Mouse (Mus musculus) right cerebral cortex, adult 18-20 months (tissue): ENCODE measurements at regions not wholly inside any gene's neighbourhood (a gene's known extent, or its start where the extent isn't known, plus 50 kb on each side); places are given as distances from the start of the nearest gene placed in this dataset.

Experiments used
- DNase-seq: peaks from one replicate; pipeline ENCODE4 v3.0.0; 2022; ENCODE audit warnings: mixed read lengths

DNA sequence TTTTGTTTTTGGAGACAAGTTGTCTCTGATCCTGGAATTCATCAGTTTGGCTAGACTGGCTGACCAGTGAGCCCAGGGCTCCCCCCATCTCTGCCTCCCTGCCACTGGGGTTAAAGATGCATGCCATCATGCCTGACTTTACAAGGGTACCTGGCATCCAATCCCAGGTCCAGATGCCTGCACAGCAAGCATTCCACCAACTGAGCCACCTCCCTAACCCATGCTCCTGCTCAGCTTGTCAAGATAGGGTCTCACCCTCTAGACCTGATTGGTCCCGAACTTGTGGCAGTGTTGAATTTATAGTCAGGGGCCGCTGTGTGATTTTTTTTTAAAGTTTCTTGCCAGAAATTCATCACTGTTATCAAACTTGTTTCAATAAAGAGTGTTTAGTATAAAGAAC is 111.4 kb upstream of the Mkln1 start:
- no peak for DNase-seq

DNA sequence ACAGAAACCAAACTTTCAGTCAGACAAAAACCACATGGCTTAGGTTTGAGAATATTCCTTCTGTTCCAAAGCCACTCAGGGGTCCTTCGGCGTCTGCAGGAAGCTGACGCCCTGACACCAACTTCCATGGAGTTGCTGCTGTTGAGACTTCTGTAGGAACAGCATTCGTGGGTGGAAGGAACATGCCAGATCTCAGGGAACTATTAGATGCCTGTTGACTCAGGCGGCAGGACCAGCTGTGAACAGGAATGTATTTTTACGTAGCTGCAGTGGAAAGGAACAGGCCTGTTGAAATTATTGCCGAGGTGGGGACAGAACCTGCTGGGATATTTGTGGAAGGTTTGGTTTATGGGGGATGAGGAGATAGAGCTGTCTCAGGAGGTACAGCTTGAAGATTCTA is 110.8 kb upstream of the Mkln1 start:
- peak; percentile 80 for DNase-seq

DNA sequence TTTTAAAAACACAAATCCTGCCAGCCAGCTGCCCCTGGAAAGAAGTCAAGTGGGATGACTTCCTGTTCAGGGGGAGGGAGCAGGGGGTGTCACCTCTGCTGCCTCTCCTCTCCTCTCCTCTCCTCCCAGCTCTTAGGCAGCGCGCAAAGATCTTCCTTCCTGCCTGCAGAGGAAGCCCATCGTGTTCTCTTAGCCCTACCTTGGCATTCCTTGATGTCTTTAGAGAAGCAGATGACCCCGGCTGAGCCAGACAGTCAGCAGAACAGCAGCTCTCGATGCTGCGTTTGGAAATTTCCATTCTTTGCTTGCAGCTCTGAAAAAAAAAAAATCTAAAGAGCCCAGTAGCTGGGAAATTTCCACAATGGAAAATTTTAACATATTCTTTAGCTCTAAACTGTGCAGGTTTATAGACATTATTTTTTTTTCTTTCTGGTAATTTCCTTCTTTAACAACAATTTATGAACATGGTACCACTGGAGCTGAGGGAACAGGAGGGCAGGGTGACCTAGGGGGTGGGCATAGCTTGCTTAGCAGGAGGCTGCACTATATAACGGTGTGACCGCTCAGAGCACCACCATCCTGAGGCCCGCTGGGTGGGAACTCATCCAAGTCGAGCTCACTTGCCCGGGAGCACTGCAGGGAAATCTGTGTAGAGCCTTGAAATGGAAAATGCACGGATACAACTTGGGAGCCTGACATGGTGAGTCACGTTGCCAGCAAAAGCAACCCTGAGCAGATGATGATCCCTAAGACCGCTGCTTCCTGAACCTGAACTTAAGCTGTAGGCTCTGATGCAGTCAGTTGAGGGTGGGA is 109.9 kb upstream of the Mkln1 start:
- DNase-seq = peak; percentile 80

DNA sequence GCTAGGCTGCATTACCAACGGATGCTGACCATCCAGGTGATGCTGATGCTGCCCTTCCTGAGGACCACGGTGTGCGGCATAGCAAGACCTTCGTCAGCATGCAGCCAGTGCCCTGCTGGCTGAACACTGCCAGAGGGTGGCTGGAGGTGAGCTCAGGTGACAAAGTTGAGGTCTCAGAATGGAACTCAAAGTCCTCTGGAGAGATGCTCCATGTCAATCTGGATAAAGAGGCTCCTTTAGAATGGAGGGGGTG is 109.4 kb upstream of the Mkln1 start:
- DNase-seq = no peak

DNA sequence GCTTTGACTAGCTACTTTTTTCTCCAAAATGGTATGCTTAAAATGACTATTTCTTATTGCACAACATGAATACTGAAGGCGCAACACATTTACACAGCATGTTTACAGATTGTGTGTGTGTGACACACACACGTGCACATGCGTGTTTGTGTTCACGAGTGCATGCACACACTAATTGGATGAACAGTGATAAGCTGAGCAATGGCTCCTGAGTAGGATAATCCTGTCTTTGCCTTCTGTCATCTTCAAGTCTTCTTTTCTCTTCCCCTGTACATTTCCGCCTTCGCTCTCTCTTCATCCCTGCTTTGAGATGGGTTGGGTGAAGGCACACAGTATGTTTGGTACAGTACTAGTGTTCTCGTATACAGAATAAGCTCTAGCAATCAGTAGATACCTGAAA is 106.5 kb upstream of the Mkln1 start:
- no peak for DNase-seq

DNA sequence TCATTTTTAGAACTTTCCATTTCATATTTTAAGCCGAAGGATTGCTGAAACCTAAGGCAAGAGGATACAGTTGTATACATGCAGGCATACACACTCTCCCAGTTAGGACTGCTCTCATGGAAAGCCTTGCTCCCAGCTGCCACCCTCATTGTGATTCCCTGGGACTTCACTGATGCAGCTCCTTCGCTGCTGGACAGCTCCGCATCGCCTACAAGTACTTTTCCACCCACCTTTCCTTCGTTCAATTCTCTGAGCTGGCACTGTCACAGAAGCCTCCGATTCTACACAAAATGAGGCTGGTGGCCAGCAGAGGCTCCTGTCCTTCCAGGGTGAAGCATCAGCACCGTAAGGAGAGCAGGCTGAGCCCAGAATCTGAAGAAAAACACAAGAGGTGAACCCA is 105.5 kb upstream of the Mkln1 start:
- peak; percentile 67 for DNase-seq

DNA sequence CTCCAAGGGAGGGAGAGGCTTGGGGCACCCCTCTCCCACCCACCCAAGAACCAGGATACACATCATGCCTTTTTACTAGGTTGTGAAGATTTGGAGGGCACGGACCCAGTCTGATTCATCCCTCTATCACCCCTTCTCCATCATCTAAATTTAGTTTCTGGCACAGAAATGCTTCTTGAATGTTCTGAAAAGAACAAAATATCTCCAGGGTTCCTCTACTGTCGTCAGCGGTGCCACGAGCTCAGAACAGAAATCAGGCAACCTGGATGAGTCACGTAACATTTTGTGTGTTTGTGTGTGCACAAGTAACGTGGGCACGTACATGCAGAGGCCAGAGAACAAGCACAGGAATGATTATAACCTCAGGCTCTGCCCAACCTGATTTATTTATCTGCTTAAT is 99.1 kb upstream of the Mkln1 start:
- peak; percentile 60 for DNase-seq

DNA sequence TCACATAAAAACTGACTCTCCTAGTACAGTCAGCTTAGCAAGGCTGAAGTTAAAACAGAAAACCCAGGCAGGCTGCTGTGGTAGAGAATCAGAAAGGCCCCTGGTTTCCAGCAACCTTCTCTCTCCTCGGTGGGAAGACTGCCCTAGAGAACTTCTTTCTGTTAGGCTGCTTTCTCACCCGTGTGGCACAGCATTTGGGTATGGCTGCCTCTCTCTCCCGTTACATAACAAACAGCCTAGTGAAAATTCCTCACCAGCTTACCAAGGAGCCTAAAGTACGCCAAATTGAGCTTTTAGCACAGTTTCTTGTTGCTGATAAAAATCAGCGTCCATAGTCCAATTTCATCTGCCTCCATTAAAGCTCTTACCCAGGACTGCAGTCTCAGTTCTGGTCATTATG is 92.8 kb upstream of the Mkln1 start:
- no peak for DNase-seq

DNA sequence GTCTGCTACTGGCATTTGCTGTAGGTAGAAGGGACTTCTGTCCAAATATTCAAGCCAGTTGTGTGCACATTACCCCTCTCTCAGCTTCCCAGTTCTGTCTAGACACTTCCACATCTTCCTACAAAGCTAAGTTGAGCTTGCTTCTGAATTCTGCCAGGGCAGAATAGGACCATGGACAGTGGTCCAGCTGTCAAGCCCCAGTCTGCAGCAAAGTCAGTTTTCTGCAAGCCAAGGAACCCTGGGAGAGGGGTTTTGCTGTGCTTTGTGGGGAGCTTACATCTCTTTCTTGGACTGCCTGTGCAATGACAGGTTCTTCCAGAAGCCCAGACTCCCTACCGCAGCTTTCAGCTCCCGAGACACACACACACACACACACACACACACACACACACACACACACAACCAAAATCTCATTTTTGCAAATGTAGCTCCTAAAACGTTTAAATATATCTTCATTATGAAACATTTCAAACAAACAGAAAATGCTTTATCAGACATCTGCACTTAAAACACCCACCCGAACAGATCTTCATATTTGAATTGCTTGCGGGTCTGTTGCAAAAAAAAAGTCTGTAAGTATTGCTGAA is 91.4 kb upstream of the Mkln1 start:
- DNase-seq = no peak

DNA sequence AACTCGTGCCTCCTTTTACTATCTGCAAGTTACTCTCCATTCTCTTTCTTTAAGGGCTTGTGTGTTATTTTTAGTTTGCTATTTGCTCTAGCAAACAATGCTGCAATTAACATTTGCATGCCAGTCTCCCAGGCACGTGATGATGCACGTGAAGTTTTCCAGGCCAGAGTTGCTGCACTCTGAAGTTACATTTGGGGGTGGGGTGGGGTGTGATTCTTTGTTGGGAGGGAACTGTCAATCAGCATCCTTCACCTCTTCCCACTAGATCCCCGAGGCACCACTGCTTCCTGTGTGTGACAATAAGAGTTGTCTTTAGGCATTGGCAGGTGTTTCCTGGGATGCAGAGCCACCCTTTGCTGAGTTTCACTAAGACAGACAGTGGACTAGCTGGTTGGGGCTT is 90.6 kb upstream of the Mkln1 start:
- no peak for DNase-seq

DNA sequence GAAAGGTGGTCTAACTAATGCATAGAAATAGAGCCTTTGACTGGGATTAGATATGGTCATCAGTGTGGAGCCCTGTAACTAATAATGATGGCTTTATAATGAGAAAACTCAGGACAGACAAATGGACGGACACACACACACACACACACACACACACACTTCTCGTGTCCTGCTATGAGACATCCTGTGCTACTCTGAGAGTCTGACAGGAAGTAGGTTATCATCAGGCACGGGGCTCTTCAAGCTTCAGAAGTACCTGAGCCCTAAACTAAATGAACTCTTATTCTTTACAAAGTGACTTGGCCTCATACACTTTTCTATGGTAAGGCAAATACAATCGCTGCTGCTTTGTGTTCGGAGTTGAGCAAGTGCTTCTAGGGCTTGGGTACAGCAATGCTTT is 87.9 kb upstream of the Mkln1 start:
- no peak for DNase-seq

DNA sequence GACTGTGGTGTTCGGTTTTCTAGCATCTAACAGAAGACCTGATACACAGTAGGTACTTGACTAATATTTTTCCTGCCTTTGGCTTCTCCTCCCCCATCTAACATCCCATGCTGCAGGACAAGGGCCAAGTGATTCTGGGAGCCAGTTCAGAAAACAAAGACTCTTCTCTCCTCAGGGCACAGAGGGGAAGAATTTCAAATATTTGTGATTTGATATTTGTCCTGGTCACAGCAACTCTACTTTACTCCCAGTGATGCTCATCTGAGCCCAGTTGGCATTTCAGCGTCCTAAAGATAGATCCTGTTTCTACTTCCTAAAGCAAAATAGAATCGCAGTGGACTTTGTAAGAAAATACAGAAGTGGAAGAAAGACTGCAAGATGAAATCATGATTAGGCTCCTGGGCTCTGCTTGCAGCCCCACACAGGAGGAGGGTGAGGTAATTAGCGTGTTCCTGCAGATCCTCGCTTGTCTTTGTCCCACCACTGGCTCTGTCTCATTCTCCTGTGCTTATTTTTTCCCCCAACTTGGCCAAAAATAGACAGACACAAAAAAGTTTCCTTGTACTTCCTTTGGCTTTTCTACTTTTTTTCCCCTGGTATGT is 84.6 kb upstream of the Mkln1 start:
- no peak for DNase-seq

DNA sequence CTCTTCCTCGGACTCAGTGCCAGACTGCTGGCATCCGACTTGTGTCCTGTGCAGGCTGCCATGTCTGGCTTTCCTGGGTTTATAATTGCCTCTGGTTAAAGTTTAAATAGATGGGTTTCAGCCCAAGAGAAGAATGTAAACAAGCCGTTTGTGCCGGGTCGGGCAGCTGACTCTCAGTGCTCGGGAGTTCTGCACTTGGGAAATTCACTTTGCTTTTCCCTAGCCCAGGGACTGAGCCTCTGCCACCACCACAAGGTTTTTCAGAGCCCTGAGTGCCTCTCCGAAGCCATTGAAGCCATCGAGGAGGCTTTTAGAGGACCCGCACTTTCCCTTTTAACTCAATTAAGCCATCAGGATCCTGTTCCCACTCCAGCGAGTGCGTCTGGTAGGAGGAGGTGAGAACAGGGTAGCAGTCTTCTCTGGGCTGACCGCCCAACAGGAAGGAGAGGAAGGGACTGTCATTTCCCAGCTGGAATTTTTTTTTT is 80.8 kb upstream of the Mkln1 start:
- peak; percentile 49 for DNase-seq

DNA sequence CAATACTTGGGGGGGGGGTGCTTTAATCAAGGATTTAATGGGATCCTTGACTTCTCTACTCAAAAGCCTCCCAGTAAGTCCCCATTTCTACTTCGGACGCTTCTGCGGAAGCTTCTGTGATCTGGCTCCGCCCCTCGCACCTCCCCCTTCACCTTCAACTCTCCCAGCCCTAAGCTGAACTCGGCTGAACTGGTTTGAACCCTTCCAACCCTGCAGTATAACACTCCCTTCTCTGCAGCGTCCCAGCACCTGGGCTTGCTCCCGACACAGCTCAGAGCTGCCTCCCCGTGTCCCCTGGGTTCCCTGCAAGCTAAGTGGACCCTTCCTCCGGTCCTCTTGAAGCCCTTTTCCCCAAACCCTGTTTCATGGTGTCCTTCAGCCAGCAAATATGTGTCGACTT is 80.0 kb upstream of the Mkln1 start:
- no peak for DNase-seq

DNA sequence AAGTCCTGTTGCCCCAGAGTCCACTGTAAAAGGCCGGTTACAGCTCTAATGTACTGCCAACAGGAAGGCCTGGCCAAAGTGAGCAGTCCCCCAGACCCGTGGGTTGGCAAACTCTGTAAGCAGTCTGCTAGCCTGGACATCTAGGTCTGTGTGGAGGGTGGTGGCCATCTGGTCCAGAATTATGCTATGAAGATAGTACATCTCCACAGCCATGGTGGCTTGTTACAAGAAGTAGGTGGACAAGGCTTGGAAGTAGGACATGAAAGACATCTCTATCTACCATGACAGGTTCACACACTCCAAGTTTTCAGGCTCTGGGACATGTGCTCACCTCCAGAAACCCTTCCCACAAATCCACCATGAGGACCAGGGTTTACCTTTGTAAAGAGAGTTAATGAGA is 79.1 kb upstream of the Mkln1 start:
- DNase-seq = no peak

DNA sequence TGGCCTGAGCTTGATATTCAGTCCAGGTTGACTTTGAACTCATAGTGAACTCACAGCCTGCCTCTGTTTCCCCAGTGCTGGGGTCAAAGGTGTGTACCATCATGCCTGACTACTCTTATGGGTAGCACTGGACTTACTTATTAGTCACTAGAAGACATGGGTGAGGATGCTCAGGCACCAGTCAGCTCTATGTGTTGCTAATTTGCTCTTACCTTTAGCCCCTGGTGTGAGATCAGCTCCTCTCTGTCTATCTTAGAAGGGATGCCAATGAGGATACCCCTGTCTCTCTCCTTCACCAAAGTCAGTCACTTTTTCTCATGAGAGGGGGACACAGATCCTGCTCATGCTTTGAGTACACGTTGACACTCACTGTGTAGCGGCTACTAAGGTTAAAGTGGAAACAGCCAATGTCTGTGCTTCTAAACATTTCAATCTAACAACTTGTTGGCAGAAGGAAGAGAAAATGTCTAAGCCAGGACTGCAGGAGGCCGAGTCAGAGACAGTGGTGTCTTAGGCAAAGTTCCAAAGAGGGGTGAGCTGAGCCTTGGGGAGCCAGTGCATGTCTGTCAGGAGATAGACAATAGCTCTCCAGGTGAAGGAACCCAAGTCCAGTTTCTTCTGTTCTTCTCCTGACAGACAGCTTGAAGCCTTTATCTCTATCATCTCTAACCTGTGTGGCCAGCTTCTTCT is 78.2 kb upstream of the Mkln1 start:
- no peak for DNase-seq

DNA sequence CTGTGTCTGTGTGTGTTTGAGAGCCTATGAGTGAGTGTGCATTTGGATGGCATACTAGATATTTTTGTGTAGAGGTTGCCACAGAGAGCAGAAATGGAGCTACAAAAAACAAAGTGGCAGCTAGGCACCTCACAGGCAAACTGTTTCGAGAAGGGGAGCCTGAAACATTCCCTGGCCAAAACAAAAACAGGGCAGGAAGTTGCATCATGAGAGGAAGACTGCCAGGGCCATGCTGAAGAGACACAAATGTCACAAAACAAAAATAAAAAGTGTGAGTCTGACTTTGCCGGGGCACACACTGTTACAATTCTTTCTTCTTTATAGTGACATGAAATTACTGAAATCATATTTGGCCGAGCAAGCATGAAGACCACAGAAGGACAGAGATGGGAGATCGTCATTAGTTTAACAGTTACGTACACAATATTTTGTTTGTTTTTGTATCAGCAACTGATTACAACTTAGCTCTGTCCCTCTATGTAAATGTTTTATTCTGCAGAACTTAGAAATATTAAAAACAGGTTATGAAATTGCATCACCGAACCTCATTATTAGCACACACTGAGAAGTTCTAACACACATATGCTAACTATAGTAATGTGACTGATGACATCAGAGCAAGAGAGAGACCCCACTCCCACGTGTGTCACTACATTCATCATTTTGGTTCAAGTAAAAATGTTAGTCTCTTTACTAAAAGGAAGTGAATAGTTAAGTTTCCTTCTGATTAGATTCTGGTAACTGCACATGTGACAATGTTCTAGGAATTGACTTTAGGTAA is 77.3 kb upstream of the Mkln1 start:
- no peak for DNase-seq

DNA sequence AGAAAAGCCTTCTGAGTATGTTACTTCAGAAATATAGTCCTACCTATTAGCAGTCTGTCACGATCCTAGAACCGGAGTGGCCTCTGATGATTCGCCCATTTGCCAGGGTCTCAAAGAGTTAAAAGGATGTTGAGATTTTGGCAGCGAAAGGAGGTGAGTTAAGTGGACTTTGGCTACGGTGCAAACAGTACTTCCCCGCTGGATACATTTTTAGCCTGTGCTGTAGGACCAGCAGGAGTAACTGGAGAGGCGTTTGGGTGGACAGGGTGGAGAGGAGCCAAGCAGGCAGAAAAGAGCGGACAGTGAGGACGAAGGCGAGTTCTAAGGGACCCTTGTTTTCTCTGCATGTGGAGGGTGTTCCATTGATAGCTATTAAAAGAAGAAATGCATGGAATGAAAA is 76.6 kb upstream of the Mkln1 start:
- DNase-seq = no peak

DNA sequence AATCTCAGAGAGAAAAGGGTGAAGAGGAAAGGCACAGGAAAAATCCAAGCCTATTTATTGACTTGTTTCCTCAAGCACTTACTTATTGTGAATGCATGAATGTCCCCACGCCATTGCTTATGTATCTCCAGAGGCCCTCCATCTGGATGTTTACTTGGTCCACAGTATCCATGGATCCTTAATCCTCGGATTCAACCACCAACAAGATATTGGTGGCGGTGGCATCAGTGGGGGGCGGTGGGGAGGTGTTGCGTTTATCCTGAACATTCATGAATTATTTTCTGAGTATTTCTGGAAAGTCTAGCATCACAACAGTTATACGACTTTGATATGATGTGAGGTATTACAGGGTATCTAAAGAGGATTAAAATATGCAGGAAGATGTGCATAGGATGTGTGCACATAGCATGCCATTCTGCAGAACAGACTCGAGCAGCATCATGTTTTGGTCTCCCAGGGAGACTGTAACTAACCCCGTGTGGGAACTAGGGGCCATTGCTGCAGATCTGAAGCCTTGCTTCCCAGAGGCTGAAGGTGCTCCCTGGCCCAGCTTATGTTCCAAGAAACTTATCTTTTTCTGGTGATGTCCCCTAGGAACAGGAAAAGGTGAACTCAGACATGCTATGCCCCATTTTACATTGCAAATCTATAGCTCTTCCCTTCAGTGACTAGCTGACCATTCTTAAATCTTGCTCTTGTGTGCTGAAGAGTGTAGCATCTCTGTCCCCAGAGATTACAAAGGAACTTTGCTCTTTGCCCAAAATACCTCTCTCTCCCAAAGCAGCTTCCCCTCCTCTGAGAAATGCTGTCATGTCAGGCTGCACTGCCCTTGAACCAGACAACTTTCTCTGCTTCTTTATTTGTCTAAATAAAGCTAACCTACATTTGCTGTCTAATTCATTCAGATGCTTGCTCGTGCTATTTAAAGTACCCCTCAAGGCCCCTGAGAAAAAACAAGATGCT is 75.0 kb upstream of the Mkln1 start:
- no peak for DNase-seq

DNA sequence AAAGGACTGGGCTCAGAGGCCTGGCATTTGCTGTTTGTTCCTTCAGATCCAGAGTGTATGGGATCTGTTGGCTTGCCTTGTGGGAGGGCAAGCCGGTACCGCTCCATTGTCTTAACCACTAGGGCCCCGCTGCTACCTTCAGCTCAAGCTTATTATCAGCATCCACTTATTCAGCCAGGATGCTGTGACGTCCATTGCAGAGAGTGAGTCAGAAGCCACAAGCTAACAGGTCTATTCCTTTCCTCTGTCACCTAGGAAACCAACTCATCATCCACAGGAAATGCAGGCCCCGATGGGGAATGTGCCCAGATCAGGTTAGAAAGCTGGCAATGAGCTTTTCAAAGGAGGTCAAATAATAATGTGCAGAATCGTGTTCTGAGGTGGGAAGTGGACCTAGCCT is 73.8 kb upstream of the Mkln1 start:
- peak; percentile 83 for DNase-seq

DNA sequence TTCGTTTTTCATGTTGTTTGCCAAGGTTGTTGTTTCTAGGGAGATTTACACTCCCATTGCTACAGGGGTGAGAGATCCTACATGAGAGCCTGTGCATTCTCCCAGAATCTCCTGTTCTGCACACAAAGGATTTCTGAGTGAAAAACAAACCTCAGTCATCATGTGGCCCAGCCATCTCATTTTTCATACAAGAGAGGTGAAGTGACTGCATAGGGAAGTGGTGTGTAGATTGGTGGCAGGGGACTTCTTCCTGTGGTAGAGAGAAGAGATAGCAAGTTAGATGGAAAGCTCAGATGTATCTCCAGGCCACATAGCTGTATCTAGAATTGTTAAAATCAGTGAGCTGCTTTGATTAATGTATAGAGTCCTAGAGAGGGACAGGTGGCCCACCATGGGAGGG is 72.9 kb upstream of the Mkln1 start:
- DNase-seq = no peak

DNA sequence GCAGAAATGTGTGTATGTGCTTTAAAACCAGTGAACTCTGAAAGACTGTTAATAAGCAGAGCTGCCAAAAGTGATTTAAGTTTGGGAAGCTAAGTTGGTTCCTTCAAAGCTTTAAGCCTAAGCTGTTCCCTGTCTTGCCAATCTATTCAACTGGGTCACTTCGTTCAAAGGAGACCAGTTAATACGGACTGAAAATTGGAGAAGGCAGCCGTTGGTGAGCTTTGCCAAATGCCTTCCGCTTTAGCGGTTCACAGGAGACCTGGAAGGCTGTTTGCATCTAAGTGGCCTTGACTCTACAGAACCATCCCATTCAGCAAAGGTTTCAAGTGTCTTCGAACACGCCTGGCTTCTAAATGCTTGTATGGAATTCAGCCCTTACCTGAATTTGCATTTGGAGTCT is 68.2 kb upstream of the Mkln1 start:
- DNase-seq = no peak
